Mouse (Mus musculus): ENCODE data around the gene Pm20d1.

DNA sequence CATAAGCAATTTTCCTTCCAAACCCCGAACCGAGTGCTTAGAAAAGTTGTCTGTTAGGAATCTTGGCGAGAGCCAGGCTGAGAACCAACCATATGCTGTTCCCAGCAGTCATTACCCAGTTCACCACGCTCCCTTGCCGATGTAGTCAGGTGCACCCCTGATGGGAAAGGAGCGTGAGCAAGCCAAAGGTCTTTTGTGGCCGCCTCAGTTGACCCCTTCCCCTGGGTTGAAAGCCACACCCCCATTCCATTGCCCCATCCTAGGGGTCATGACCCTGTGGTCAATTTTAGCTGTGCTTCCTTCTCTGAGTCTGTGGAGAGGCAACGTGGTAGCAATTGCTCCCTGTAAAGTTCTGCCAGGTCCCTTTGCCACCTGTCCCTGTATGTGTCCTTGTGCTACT, 47.7 kb downstream of the Pm20d1 start:
- no peak for TF ChIP-seq POLR2A (IDR thresholded peaks at IDR 0.05; ENCODE audit: borderline replicate concordance, control insufficient read depth, low read depth, low read length)
- no peak for TF ChIP-seq CTCF (IDR thresholded peaks at IDR 0.05; ENCODE audit: control insufficient read depth, insufficient read depth, low read length)
